Mouse (Mus musculus): ENCODE data around the gene Uqcc3. TPM values are rescaled to one million over a fixed set of nuclear protein-coding genes. Genes with fewer than 3 reads are reported as not detected.
"Not testable (repeated sequence)": the region's sequence is repeated elsewhere in the genome, so short reads cannot be mapped to it uniquely, and the experiment has no call there.

Gene Uqcc3
- polyA plus RNA-seq, 1 experiment from 2014 or later = 55.2 TPM

DNA sequence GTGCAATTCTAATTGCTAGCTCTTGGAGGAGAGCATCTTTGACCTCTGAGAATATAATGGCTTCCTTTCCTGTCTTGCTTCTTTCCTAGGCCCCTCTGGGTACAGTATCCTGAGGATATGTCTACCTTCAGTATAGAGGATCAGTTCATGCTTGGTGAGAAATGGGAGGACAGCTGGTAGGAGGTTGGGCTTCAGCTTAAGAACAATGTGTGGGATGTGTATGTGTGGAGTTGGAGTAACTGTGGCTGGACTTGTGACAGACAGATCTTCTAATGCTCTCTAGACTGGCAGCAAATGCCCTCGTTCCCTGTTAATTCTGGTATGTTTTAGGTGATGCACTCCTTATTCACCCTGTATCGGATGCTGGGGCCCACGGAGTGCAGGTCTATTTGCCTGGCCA, 33.5 kb upstream of the Uqcc3 start:
- Histone ChIP-seq H3K4me1 (no peaks in the 10 kb centered on the region), H3K27me3 (no peaks in the 10 kb centered on the region), H3K9me3 (no peaks in the 10 kb centered on the region), H3K36me3 (replicated peaks) (peaks cover 83% of the 10 kb centered on the region), H3K9ac (no peak overlapping the region), H3K4me3 (replicated peaks) (no peak overlapping the region), H3K27ac (no peak overlapping the region), H3K4me2 (no peak overlapping the region)
- no peak for ATAC-seq (ENCODE audit: low FRiP score)
- WGBS = 93% methylated on average over 3 of the region's 3 CpGs

DNA sequence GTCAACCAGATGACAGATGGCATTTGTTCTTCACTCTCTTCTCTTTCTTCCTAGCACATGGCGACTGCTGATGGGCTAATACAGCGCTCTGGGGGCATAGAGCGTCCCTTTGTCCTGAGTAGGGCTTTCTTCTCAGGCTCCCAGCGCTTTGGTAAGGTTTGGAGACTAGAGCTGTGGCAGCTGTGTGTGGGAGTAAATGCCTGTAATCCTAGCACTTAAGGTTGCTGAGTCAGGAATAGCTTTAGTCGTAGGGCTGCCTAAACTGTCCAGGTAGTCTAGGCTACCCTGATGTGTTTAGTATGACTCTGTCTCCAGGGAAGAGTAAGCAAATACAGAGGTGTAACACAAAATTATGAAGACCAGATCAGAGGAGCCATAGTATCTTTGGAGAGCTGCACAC, 31.1 kb upstream of the Uqcc3 start:
- Histone ChIP-seq H3K9me3 (no peaks in the 10 kb centered on the region), H3K9ac (no peak overlapping the region), H3K36me3 (replicated peaks) (peaks cover 100% of the 10 kb centered on the region), H3K27ac (no peak overlapping the region), H3K4me2 (no peak overlapping the region), H3K4me3 (replicated peaks) (no peak overlapping the region), H3K27me3 (no peaks in the 10 kb centered on the region), H3K4me1 (no peaks in the 10 kb centered on the region)
- no peak for ATAC-seq (ENCODE audit: low FRiP score)
- 98% methylated on average over 5 of the region's 5 CpGs for WGBS

DNA sequence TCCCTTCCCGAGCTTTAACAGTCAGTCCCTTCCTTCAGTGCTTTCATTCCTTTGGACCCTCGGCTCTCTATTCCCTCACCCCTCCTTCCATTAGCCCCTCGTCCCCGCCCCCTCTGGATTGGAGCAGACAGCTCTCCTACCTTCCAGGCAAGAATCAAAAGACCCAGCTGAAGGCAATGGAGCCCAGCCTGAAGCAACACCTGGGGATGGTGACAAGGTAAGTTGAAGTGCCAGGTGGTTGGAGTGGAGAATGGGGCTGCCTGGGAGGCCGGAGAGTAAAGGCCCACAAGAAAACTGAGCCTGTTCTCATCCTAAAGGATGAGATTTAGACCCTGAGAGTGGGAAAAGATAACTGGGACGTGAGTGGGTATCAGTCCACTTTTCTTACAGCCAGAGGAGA, 27.8 kb upstream of the Uqcc3 start:
- ATAC-seq (ENCODE audit: low FRiP score) = no peak
- no peak overlapping the region for H3K4me2 ChIP-seq
- H3K9ac ChIP-seq = no peak overlapping the region
- WGBS = 84% methylated on average over 6 of the region's 6 CpGs
- no peak overlapping the region for H3K27ac ChIP-seq
- no peaks in the 10 kb centered on the region for H3K9me3 ChIP-seq
- H3K36me3 ChIP-seq (replicated peaks) = peaks cover 97% of the 10 kb centered on the region
- no peaks in the 10 kb centered on the region for H3K4me1 ChIP-seq
- H3K27me3 ChIP-seq = no peaks in the 10 kb centered on the region
- H3K4me3 ChIP-seq (replicated peaks) = no peak overlapping the region

DNA sequence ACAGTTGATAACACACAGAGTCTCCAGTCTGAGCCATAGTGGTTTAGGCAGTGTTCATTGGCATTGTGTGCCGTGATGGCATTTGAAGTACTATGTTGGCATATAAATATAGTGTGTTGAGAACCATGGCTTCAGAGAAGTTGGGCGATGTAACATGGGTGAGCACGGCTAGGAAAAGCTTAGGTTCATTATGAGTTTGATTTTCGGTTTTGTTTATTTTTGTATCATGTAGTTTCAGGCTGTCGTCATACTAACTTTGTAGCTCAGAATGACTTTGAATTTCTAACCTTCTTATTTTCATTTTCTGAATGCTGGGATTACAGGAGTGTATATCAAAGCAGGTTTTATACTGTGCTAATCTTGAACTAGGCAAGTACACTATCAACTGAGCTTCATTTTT, 22.7 kb upstream of the Uqcc3 start:
- Histone ChIP-seq H3K4me3 (replicated peaks) (no peak overlapping the region), H3K27me3 (no peaks in the 10 kb centered on the region), H3K4me2 (no peak overlapping the region), H3K9me3 (no peaks in the 10 kb centered on the region), H3K9ac (no peak overlapping the region), H3K36me3 (replicated peaks) (peaks cover 68% of the 10 kb centered on the region), H3K4me1 (peaks cover 14% of the 10 kb centered on the region), H3K27ac (no peak overlapping the region)
- ATAC-seq (ENCODE audit: low FRiP score) = no peak
- WGBS = 96% methylated on average over 5 of the region's 5 CpGs

DNA sequence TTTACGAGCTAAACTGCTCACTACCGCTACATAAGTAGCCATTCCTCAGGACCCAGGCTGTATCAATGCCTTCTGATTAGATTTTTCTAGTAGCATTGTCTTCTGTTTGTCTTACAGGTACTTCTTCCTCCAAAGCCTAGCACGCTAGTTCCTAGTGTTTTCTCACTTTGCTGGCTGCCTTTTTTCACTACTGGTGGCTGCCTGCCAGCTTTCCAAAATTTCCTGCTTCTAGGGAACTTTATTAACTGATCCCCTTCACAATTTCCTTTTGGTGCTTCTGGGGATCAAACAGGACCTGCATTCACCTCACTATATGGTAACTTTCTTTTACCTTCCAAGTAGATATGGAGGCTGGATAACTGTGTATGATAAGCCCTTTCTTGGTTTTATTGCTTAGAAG, 18.4 kb upstream of the Uqcc3 start:
- H3K4me1 ChIP-seq = peaks cover 35% of the 10 kb centered on the region
- no peak overlapping the region for H3K27ac ChIP-seq
- no peaks in the 10 kb centered on the region for H3K27me3 ChIP-seq
- WGBS = 72% methylated on average over 3 of the region's 3 CpGs
- peak overlapping the region; percentile 94 for H3K4me3 ChIP-seq (replicated peaks)
- H3K9me3 ChIP-seq = no peaks in the 10 kb centered on the region
- peak overlapping the region; percentile 73 for H3K4me2 ChIP-seq
- peak overlapping the region; percentile 95 for H3K9ac ChIP-seq
- peaks cover 53% of the 10 kb centered on the region for H3K36me3 ChIP-seq (replicated peaks)
- no peak for ATAC-seq (ENCODE audit: low FRiP score)

DNA sequence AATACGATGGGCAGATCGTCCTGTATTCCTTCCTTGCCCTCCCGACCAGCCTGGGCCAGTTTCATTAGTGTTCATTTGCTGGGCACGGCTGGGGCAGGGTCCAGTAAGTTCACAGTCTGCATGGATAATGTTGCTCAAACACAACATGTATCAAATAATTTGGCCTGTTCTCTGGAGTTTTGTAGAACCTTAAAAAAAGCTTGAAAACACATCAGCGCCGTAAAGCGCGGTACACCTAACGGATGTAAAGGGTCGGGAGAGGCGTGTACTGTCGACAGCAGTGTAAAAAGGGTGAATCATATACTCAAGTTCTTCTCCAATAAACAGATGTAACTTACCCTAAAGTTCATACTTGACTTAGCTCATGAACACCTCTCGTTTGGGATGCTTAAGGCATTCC, 17.9 kb upstream of the Uqcc3 start:
- ATAC-seq (ENCODE audit: low FRiP score) = no peak
- H3K36me3 ChIP-seq (replicated peaks) = peaks cover 49% of the 10 kb centered on the region
- WGBS = 14% methylated on average over 13 of the region's 13 CpGs

DNA sequence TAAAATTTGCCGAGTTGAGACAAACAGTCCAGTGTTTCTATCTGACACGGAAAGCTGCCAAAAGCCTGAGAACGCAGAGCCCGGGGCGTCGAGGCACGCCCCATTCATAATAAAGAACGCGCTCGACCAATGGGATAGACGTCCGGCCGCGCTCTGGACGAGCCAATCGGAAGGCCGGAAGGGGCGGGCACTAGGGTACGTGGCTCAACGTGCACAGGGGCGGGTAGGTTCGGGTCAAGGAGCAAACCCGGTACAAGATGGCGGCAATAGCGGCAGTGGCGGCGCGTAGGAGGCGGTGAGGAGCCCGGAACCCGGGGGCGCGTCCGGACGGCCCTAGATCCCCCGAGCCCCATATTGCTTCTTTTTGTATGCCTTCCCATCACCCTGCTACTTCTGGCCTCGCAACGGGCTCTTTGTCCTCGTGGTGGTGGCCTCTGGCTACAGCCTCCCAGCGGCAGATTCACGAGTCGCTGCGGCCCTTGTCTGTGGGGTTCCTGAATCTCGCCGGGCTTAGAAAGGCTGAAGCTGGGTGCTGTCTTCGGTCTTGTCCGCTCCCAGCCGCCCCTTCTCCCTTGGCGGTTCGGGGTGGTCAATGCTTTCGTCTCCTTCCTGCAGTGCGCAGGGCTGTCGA, 17.3 kb upstream of the Uqcc3 start, which contains the start of gene Ganab:
Gene Ganab, plus strand, starts transcription at position 207 of the 631 bp plus-strand sequence.
- Histone ChIP-seq H3K4me2 (peak within 1 kb of the TSS; percentile 73), H3K27ac (peak within 1 kb of the TSS; percentile 89), H3K27me3 (no peaks in the 10 kb centered on the region), H3K9ac (peak within 1 kb of the TSS; percentile 95), H3K4me3 (replicated peaks) (peak within 1 kb of the TSS; percentile 94), H3K4me1 (peaks cover 43% of the 10 kb centered on the region), H3K36me3 (replicated peaks) (peaks cover 43% of the 10 kb centered on the region), H3K9me3 (no peaks in the 10 kb centered on the region)
- peak; percentile 99 for ATAC-seq (ENCODE audit: low FRiP score)
- WGBS = under 1% methylated on average over 53 of the region's 53 CpGs

More for the DNA sequence above, 17.9 kb upstream of the Uqcc3 start:
- Histone ChIP-seq H3K4me3 (replicated peaks) (peak overlapping the region; percentile 94), H3K9me3 (no peaks in the 10 kb centered on the region), H3K4me1 (peaks cover 40% of the 10 kb centered on the region), H3K9ac (peak overlapping the region; percentile 95), H3K27me3 (no peaks in the 10 kb centered on the region), H3K4me2 (peak overlapping the region; percentile 73), H3K27ac (peak overlapping the region; percentile 89)

DNA sequence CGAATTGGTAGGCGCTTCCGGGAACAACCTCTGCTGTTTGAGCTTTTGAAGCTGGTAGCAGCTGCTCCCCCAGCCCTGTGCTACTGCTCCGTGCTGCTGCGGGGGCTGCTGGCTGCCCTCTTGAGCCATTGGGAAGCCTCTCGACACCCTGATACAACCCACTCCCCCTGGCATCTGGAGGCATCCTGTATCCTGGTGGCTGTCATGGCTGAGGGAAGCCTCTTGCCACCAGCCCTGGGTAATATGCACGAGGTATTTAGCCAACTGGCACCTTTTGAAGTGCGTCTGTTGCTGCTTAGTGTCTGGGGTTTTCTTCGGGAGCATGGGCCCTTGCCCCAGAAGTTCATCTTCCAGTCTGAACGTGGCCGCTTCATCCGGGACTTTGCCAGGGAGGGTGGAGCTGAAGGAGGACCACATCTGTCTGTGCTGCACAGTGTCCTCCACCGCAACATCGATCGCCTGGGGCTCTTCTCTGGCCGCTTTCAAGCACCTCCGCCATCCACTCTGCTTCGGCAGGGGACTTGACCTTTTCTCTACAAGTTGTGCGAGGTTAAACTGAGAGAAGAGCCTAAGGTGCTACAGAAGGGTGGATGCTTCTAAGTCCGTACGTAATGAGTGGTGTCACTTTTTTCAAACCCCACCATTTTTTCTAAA, 16.6 kb upstream of the Uqcc3 start:
- peak; percentile 33; the same call in 1 of the 2 replicates for ATAC-seq (ENCODE audit: low FRiP score)
- H3K4me1 ChIP-seq = peaks cover 43% of the 10 kb centered on the region
- peak overlapping the region; percentile 89 for H3K27ac ChIP-seq
- H3K36me3 ChIP-seq (replicated peaks) = peaks cover 39% of the 10 kb centered on the region
- 27% methylated on average over 21 of the region's 21 CpGs for WGBS
- not testable (repeated sequence) for H3K27me3 ChIP-seq, H3K9me3 ChIP-seq
- peak overlapping the region; percentile 95 for H3K9ac ChIP-seq
- H3K4me2 ChIP-seq = peak overlapping the region; percentile 60
- H3K4me3 ChIP-seq (replicated peaks) = peak overlapping the region; percentile 94

DNA sequence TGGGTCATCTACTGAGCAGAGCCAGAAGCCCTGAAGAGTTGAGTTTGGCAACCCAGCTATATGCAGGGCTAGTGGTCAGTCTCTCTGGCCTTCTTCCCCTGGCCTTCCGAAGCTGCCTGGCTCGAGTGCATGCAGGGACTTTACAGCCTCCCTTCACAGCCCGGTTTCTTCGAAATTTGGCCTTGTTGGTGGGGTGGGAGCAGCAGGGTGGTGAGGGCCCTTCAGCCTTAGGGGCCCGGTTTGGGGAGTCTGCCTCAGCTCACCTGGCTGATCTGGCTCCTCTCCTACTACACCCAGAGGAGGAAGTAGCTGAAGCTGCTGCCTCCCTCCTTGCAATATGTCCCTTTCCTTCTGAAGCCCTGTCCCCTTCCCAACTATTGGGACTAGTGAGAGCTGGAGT, 15.5 kb upstream of the Uqcc3 start:
- Histone ChIP-seq H3K4me1 (peaks cover 43% of the 10 kb centered on the region), H3K9ac (0 out of 2 replicates have a peak overlapping the region, but pooled peaks have one; percentile 7), H3K36me3 (replicated peaks) (peaks cover 35% of the 10 kb centered on the region)
- not testable (repeated sequence) for H3K4me3 ChIP-seq (replicated peaks); H3K27me3 ChIP-seq; H3K4me2 ChIP-seq; H3K27ac ChIP-seq; H3K9me3 ChIP-seq; ATAC-seq (ENCODE audit: low FRiP score)
- WGBS = 78% methylated on average over 5 of the region's 5 CpGs

DNA sequence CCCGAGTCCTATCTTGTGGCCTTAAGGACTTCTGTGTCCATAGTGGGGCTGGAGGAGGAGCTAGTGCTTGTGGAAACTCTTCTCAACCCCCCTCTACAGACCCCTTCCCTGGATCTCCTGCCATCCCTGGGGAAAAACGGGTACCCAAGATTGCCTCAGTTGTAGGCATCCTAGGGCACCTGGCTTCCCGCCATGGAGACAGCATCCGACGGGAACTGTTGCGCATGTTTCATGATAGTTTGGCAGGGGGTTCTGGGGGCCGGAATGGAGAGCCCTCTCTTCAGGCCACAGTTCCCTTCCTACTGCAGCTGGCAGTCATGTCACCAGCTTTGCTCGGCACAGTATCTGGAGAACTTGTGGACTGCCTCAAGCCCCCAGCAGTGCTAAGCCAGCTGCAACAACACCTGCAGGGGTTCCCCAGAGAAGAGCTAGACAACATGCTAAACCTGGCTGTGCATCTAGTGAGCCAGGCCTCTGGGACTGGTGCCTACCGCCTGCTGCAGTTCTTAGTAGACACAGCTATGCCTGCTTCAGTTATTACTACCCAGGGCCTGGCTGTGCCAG, 14.8 kb upstream of the Uqcc3 start:
- Histone ChIP-seq H3K9ac (no peak overlapping the region), H3K36me3 (replicated peaks) (peaks cover 36% of the 10 kb centered on the region), H3K27me3 (no peaks in the 10 kb centered on the region), H3K4me3 (replicated peaks) (no peak overlapping the region), H3K27ac (no peak overlapping the region), H3K4me1 (peaks cover 40% of the 10 kb centered on the region), H3K4me2 (no peak overlapping the region), H3K9me3 (no peaks in the 10 kb centered on the region)
- no peak for ATAC-seq (ENCODE audit: low FRiP score)
- 89% methylated on average over 9 of the region's 9 CpGs for WGBS

DNA sequence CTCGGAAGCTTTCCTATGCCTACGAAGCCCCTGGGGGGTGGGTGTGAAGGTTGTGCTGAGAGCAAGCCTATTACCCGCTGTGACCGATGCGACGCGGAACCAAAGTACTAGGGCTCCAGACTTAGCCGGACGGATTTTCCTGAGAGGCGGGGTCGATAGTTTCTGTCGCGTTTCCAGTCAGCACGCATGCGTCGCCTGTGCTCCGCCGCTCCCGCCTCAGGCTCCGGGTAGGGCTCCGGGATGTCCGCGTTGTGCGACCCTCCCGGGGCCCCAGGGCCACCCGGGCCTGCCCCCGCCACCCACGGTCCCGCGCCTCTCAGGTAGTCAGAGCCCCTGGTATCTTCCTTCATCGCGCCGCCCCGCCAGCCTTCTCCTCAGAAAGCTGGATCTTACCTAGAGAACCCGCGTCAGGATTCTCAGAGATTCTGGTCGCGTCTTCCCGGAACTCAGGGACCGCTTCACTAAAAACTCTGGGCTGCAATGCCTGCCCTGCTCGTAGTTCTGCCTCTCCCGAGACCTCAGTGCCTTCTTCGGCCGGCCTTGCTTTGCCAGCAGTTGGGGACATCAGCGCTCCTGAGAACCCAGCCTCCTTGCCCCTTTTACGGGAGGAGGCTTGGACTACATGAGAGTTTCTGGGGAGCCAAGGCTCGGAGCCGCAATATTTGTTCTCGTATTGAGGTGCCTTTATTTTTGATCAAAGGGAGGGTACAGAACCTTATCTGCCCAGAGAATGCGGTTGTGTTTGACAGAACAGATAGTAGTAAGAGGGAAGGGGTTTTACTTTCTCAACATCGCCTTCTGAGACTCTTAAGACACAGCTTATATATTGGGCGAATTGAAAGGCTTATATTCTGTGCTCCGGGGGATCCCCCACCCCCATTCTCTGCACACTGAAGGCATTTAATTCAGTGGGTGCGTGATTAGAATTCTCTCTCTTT, 12.4 kb upstream of the Uqcc3 start, which contains the start of gene Ints5:
Gene Ints5, plus strand, starts transcription at position 177 of the 938 bp plus-strand sequence.
- peak; percentile 63 for ATAC-seq (ENCODE audit: low FRiP score)
- Histone ChIP-seq H3K36me3 (replicated peaks) (peaks cover 39% of the 10 kb centered on the region), H3K4me2 (peak within 1 kb of the TSS; percentile 72), H3K27ac (peak within 1 kb of the TSS; percentile 82), H3K9me3 (no peaks in the 10 kb centered on the region), H3K27me3 (no peaks in the 10 kb centered on the region), H3K4me1 (peaks cover 38% of the 10 kb centered on the region), H3K9ac (peak within 1 kb of the TSS; percentile 93), H3K4me3 (replicated peaks) (peak within 1 kb of the TSS; percentile 79)
- 2% methylated on average over 54 of the region's 54 CpGs for WGBS
